Mouse (Mus musculus): ENCODE data around the gene Chkb.
A peak's percentile ranks its signal among the peaks of the same experiment; 100 is the strongest.
"Not testable (repeated sequence)": the region's sequence is repeated elsewhere in the genome, so short reads cannot be mapped to it uniquely, and the experiment has no call there.

The Chkb gene

GRCm38 (mm10) chr15:89453865-89454478 is 24.3 kb upstream of the Chkb start, which contains the start of gene Mapk8ip2:
TSS of gene Mapk8ip2 (plus strand) at chr15:89453913.
- no peak for DNase-seq (ENCODE audit: low spot score)

GRCm38 (mm10) chr15:89452906-89453864 is 23.5 kb upstream of the Chkb start:
- peak; percentile 66 for DNase-seq (ENCODE audit: low spot score)

- no peak for DNase-seq (ENCODE audit: low spot score)
Measured at GRCm38 (mm10) chr15:89442486-89443070, 12.9 kb upstream of the Chkb start.

GRCm38 (mm10) chr15:89435878-89436277 is 6.2 kb upstream of the Chkb start:
- no peak for DNase-seq (ENCODE audit: low spot score)

GRCm38 (mm10) chr15:89434136-89434535 is 4.4 kb upstream of the Chkb start:
- no peak for DNase-seq (ENCODE audit: low spot score)

GRCm38 (mm10) chr15:89432946-89433345 is 3.2 kb upstream of the Chkb start:
- DNase-seq (ENCODE audit: low spot score): no peak

- no peak for DNase-seq (ENCODE audit: low spot score)
Measured at GRCm38 (mm10) chr15:89431806-89432205, 2.1 kb upstream of the Chkb start.

- no peak for DNase-seq (ENCODE audit: low spot score)
Measured at GRCm38 (mm10) chr15:89431271-89431670, 1.6 kb upstream of the Chkb start.

GRCm38 (mm10) chr15:89430771-89431170 is 1.1 kb upstream of the Chkb start:
- not testable (repeated sequence) for DNase-seq (ENCODE audit: low spot score)

- DNase-seq (ENCODE audit: low spot score): no peak
Measured at GRCm38 (mm10) chr15:89430341-89430740, 633 bp upstream of the Chkb start.

- DNase-seq (ENCODE audit: low spot score): no peak
Measured at GRCm38 (mm10) chr15:89428821-89429351, 822 bp downstream of the Chkb start.

GRCm38 (mm10) chr15:89428136-89428790 is 1.4 kb downstream of the Chkb start:
- DNase-seq (ENCODE audit: low spot score): no peak

- no peak for DNase-seq (ENCODE audit: low spot score)
Measured at GRCm38 (mm10) chr15:89426716-89427115, 3.0 kb downstream of the Chkb start.

- DNase-seq (ENCODE audit: low spot score): no peak
Measured at GRCm38 (mm10) chr15:89425711-89426121, 4.0 kb downstream of the Chkb start, which contains the start of gene Cpt1b. TSS of gene Cpt1b (minus strand) at chr15:89425863.

GRCm38 (mm10) chr15:89424621-89425020 is 5.1 kb downstream of the Chkb start:
- no peak for DNase-seq (ENCODE audit: low spot score)

- DNase-seq (ENCODE audit: low spot score): no peak
Measured at GRCm38 (mm10) chr15:89421938-89422337, 7.8 kb downstream of the Chkb start.

- no peak for DNase-seq (ENCODE audit: low spot score)
Measured at GRCm38 (mm10) chr15:89415282-89415681, 14.4 kb downstream of the Chkb start.

- DNase-seq (ENCODE audit: low spot score): no peak
Measured at GRCm38 (mm10) chr15:89410118-89410517, 19.6 kb downstream of the Chkb start, which contains the start of gene Syce3. TSS of gene Syce3 (minus strand) at chr15:89410503.

GRCm38 (mm10) chr15:89406691-89407090 is 23.0 kb downstream of the Chkb start:
- DNase-seq (ENCODE audit: low spot score): no peak

- DNase-seq (ENCODE audit: low spot score): no peak
Measured at GRCm38 (mm10) chr15:89404831-89405623, 24.7 kb downstream of the Chkb start.

GRCm38 (mm10) chr15:89402471-89402870 is 27.2 kb downstream of the Chkb start:
- DNase-seq (ENCODE audit: low spot score): no peak

Data from yolk sac, embryonic 10.5 days (tissue).